8 mouse cellular contexts compared by ENCODE assay signal in the genomic region with DNA sequence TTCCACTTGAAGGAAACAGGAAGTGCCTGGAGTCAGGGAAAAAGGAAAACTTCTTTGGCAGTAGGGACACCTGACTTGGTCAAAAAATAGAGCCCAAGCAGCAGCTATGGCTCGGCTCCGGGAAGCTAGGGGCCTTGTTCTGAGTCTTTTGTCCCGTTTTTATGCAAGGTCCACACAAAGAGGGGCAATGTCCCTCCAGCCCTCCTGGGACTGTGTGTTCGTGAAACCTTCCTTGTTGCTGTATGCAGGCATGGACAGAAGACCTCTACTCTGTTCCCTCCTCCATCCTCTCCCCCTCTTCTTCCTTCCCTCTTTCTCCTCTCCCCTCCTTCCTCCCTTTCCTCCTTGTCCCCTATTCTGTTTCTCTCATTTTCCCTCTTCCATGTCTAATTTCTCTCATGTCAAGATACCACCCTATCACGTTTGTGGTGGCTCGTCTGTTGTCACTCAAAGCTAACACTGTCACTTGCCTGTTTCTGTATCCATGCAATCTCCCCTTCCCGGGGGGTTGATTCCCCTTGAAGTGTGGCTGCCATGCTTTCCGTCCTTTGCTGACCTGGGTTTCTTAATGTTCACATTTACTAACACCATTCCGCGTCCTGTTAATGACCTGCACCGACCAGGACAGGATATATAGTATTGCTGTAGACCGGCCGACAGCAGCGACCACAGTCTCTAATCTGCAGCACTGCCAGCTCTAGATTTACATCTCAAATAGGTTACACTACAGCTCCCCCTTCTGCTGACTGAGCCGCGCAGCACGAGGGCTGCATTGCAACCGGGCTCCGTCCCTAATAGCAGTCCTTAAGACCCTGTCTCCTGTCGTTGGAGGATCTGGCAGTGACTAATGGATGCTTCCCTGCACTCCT.
DNase-seq lines count a peak whose midpoint lies in the region; ATAC-seq and TF ChIP-seq lines count a peak whose summit lies in the region.

No protein-coding gene starts in this region.

- H3K4me3 ChIP-seq in hindbrain, postnatal 0 days (ENCODE audit: low read length) = peak overlapping the region; percentile 25
- H3K4me3 ChIP-seq in left cerebral cortex, adult 2 months = 0 out of 2 replicates have a peak overlapping the region, but pooled peaks have one; percentile 14

- TF ChIP-seq CTCF in hindbrain, postnatal 0 days (IDR thresholded peaks at IDR 0.05; ENCODE audit: low read depth) = peak; percentile 86
- TF ChIP-seq CTCF in left cerebral cortex, adult 2 months (IDR thresholded peaks at IDR 0.05) = peak; percentile 75

- peak; percentile 39 for DNase-seq in adipocyte (ENCODE audit: low spot score)
- DNase-seq in cerebellum, postnatal 25 days = peak; percentile 49 to 66
- peak; percentile 52 to 69 for DNase-seq in frontal cortex, postnatal 36 days (ENCODE audit: low spot score in 2 of 2)
- DNase-seq in hindbrain, postnatal 0 days (ENCODE audit: low spot score) = peak; percentile 90
- peak; percentile 48 to 55 for DNase-seq in left cerebral cortex, adult 2 months (ENCODE audit: extremely low spot score in 1 of 2, low spot score in 2 of 2)
- DNase-seq in lung, postnatal 25 days (ENCODE audit: low spot score) = peak; percentile 72
- DNase-seq in retina, postnatal 7 days (ENCODE audit: low read depth, low spot score) = peak; percentile 61

- peak; percentile 92 for ATAC-seq in hindbrain, postnatal 0 days
- ATAC-seq in erythroblast, adult 5-6 weeks (replicated peaks; ENCODE audit: low FRiP score, poor library complexity, severe bottlenecking) = no peak

- 0 out of 2 replicates have a peak overlapping the region, but pooled peaks have one; percentile 24 for H3K9ac ChIP-seq in hindbrain, postnatal 0 days (replicated peaks; ENCODE audit: low read length)

- intact Hi-C loops in left cerebral cortex, adult 2 months (cut with DNase I) = loop anchor here (2.0 to 10.0 kb wide), 4 partner anchors 57 to 821 kb away; no protein-coding TSS in a partner anchor

- H3K27ac ChIP-seq in hindbrain, postnatal 0 days = no peak overlapping the region
- no peak overlapping the region for H3K27ac ChIP-seq in left cerebral cortex, adult 2 months

- peak overlapping the region; percentile 59 for H3K4me2 ChIP-seq in hindbrain, postnatal 0 days (ENCODE audit: low read depth, low read length)

- 2% methylated on average over 20 of the region's 20 CpGs for WGBS in hindbrain, postnatal 0 days

- H3K27me3 ChIP-seq in hindbrain, postnatal 0 days (ENCODE audit: insufficient read depth, low read length) = no peaks in the 10 kb centered on the region

- H3K36me3 ChIP-seq in hindbrain, postnatal 0 days (ENCODE audit: insufficient read depth, low read length) = no peaks in the 10 kb centered on the region

- H3K9me3 ChIP-seq in hindbrain, postnatal 0 days (ENCODE audit: low read length) = no peaks in the 10 kb centered on the region

- H3K4me1 ChIP-seq in hindbrain, postnatal 0 days (ENCODE audit: insufficient read depth, low read length) = peaks cover 6% of the 10 kb centered on the region

Comparison
In these comparisons a context has a peak if more than half of its experiments do, and no peak if none do; other contexts are left out.
1. DNase-seq: peak in every context shown above with its lines; median percentile 90 in hindbrain, postnatal 0 days; 72 in lung, postnatal 25 days; 61 in retina, postnatal 7 days; 60 in frontal cortex, postnatal 36 days; 58 in cerebellum, postnatal 25 days; 52 in left cerebral cortex, adult 2 months; 39 in adipocyte.